Mouse (Mus musculus) cortical plate, adult 2 months (tissue): Measurements from ENCODE around the gene Plekha7.

Experiments
- CTCF ChIP-seq: fragments of 200-500 bp; IDR thresholded peaks from 2 replicates; pipeline ENCODE4 v1.5.1; 2011; ENCODE audit warnings: mild to moderate bottlenecking, control low read depth, low read length; ENCODE audit not compliant: insufficient read depth; ENCODE audit errors: extremely low read depth
- POLR2A ChIP-seq: fragments of 200-500 bp; IDR thresholded peaks from 2 replicates; pipeline ENCODE4 v1.6.1; 2011; ENCODE audit warnings: mild to moderate bottlenecking, low read length, control low read depth; ENCODE audit not compliant: insufficient read depth; ENCODE audit errors: extremely low read depth

DNA sequence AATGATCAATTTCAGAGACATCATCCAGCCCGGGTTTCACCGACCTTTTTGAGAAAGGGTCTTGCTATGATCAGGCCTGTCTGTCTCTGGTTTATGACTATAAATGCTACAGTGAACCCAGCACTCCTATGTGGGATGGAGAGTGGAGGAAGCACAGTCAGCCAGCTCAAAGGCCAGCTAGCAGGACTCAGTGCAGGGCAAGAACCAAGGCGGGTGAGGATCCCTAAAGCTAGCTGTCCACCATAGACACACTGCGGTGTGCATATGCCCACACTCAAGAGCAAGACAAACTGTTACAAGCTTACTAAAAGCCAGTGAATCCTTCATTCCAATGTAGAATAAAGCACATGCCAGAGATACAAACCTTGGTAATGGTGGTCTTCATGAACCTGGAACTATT is 21.7 kb upstream of the Plekha7 start:
- TF ChIP-seq CTCF (no peak), POLR2A (no peak)
